Mouse (Mus musculus) hindbrain, postnatal 0 days (tissue): ENCODE measurements around the gene Hoxd10. TPM values are rescaled to one million over a fixed set of nuclear protein-coding genes. Genes with fewer than 3 reads are reported as not detected.

Experiments used
- ATAC-seq: fragments of 200-750 bp; cut with Nextera tagmentation; 2 replicates; pipeline ENCODE4 v1.8.0; 2017; ENCODE audit warnings: mild to moderate bottlenecking, moderate TSS enrichment, moderate library complexity
- DNase-seq: peaks from one replicate; pipeline ENCODE4 v3.0.0-alpha.2; 2015; ENCODE audit warnings: low spot score
- H3K27ac ChIP-seq: fragments of 300-500 bp; sonication (generic); 2 replicates; pipeline ENCODE4 v1.5.1; 2014; ENCODE audit warnings: mild to moderate bottlenecking
- H3K27me3 ChIP-seq: fragments of 300-500 bp; sonication (generic); 2 replicates; pipeline ENCODE4 v1.6.1; 2014; ENCODE audit warnings: low read length, mixed read lengths; ENCODE audit not compliant: insufficient read depth
- H3K36me3 ChIP-seq: fragments of 300-500 bp; sonication (generic); 2 replicates; pipeline ENCODE4 v1.6.1; 2014; ENCODE audit warnings: low read length, mixed read lengths; ENCODE audit not compliant: insufficient read depth
- H3K4me1 ChIP-seq: fragments of 300-500 bp; sonication (generic); 2 replicates; pipeline ENCODE4 v1.6.1; 2014; ENCODE audit warnings: antibody characterized with exemption, low read length, mixed read lengths; ENCODE audit not compliant: insufficient read depth
- H3K4me2 ChIP-seq: fragments of 300-500 bp; sonication (generic); 2 replicates; pipeline ENCODE4 v1.6.1; 2014; ENCODE audit warnings: low read depth, mild to moderate bottlenecking, low read length, moderate library complexity, mixed read lengths
- H3K4me3 ChIP-seq: fragments of 300-500 bp; sonication (generic); 2 replicates; pipeline ENCODE4 v1.5.1; 2014; ENCODE audit warnings: low read length
- H3K9ac ChIP-seq: fragments of 300-500 bp; sonication (generic); replicated peaks from 2 replicates; pipeline ENCODE4 v1.6.1; 2014; ENCODE audit warnings: mild to moderate bottlenecking, low read length, moderate library complexity, mixed read lengths
- H3K9me3 ChIP-seq: fragments of 300-500 bp; sonication (generic); 2 replicates; pipeline ENCODE4 v1.6.1; 2016; ENCODE audit warnings: low read length, mixed read lengths
- CTCF ChIP-seq: IDR thresholded peaks from 2 replicates; pipeline ENCODE4 v1.5.1; 2016; ENCODE audit warnings: antibody characterized with exemption, control low read depth, low read depth
- WGBS: fragments of 180-500 bp; shearing (Covaris S2); extraction: QIAGEN DNeasy Blood & Tissue Kit; methylation state at CpG from one replicate; pipeline ENCODE4 v1.1.7; 2014; 5-methylcytosine and 5-hydroxymethylcytosine counted together
- polyA plus RNA-seq: library from polyadenylated mRNA; unstranded; fragments of >200 nt; fragmentation: Nextera tagmentation; extraction: Ambion mirVana; gene quantifications from 2 replicates; pipeline ENCODE4 v1.2.1, GENCODE M21; 2015
- total RNA-seq: library from RNA; depleted of rRNA; stranded (reverse); fragments of >200 nt; gene quantifications from 2 replicates; pipeline ENCODE4 v1.2.3, GENCODE M21; 2014

The Hoxd10 gene
- total and polyA plus RNA-seq, 2 experiments from 2014 or later: not detected

GRCm38 (mm10) chr2:74677106-74677505, 14.6 kb upstream of the Hoxd10 start:
- DNase-seq (no peak), ATAC-seq (no peak)
- H3K27ac ChIP-seq: no peak overlapping the region
- no peaks in the 10 kb centered on the region for H3K36me3 ChIP-seq
- peaks cover 97% of the 10 kb centered on the region for H3K27me3 ChIP-seq
- no peak overlapping the region for H3K4me2 ChIP-seq
- no peaks in the 10 kb centered on the region for H3K9me3 ChIP-seq
- TF ChIP-seq CTCF: no peak
- WGBS: 6% methylated on average over 2 of the region's 2 CpGs
- H3K4me1 ChIP-seq: no peaks in the 10 kb centered on the region
- H3K4me3 ChIP-seq: no peak overlapping the region
- H3K9ac ChIP-seq: no peak overlapping the region

DNA sequence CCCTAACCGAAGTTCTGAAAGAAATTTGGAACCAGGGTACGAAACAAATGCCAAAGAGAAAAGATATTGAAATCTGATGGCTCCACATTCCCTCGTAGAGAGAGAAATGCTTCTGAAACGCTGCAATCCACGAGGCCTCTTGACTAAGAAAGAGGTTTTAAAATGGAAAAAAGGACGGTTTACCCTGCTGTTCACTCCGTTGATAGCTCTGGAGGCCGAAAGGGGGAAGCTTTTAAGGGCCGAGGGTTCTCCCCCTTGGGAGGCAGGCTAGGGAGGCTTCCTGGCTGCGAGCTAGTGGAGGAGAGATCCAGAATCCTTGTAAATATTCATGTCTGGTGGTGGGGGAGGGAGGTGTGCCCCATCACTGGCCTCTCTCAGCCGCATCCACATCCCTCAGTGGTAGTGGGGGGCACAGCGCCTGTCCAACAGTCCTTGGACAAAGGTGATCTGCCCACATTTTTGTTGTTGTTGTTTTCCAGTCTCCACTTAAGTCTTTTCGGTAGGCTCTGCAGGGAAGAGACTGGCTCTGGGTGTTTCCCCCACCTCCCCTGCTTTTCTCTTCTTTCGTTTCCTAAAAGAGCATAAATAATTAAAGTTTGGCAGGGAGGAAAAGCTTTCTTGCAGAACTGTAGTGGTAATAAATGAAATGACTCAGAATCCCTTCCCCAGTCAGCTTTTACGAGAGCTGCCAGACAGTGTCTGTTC, 12.7 kb upstream of the Hoxd10 start, which contains the start of gene Hoxd11:
TSS of gene Hoxd11 (plus strand) at position 667 of the 705 bp plus-strand sequence.
- H3K9me3 ChIP-seq: no peaks in the 10 kb centered on the region
- no peak for TF ChIP-seq CTCF
- H3K4me2 ChIP-seq: no peak within 1 kb of the TSS
- DNase-seq (no peak), ATAC-seq (no peak)
- H3K4me3 ChIP-seq: no peak within 1 kb of the TSS
- H3K4me1 ChIP-seq: no peaks in the 10 kb centered on the region
- H3K36me3 ChIP-seq: no peaks in the 10 kb centered on the region
- 2% methylated on average over 15 of the region's 15 CpGs for WGBS
- H3K27ac ChIP-seq: no peak within 1 kb of the TSS
- H3K27me3 ChIP-seq: peaks cover 96% of the 10 kb centered on the region
- H3K9ac ChIP-seq: no peak within 1 kb of the TSS

- no peak overlapping the region for H3K4me2 ChIP-seq
- WGBS: 1% methylated on average over 26 of the region's 26 CpGs
- ATAC-seq (no peak), DNase-seq (no peak)
- no peak for TF ChIP-seq CTCF
- no peak overlapping the region for H3K9ac ChIP-seq
- peaks cover 96% of the 10 kb centered on the region for H3K27me3 ChIP-seq
- H3K36me3 ChIP-seq: no peaks in the 10 kb centered on the region
- no peaks in the 10 kb centered on the region for H3K4me1 ChIP-seq
- no peak overlapping the region for H3K27ac ChIP-seq
- H3K9me3 ChIP-seq: no peaks in the 10 kb centered on the region
- no peak overlapping the region for H3K4me3 ChIP-seq
These were observed 12.1 kb upstream of the Hoxd10 start for GRCm38 (mm10) chr2:74679596-74679971.

GRCm38 (mm10) chr2:74679980-74680379, 11.7 kb upstream of the Hoxd10 start:
- DNase-seq (no peak), ATAC-seq (no peak)
- no peaks in the 10 kb centered on the region for H3K36me3 ChIP-seq
- no peaks in the 10 kb centered on the region for H3K4me1 ChIP-seq
- WGBS: under 1% methylated on average over 21 of the region's 23 CpGs
- no peaks in the 10 kb centered on the region for H3K9me3 ChIP-seq
- peaks cover 96% of the 10 kb centered on the region for H3K27me3 ChIP-seq
- no peak overlapping the region for H3K4me3 ChIP-seq
- H3K9ac ChIP-seq: no peak overlapping the region
- no peak overlapping the region for H3K4me2 ChIP-seq
- no peak for TF ChIP-seq CTCF
- no peak overlapping the region for H3K27ac ChIP-seq

DNA sequence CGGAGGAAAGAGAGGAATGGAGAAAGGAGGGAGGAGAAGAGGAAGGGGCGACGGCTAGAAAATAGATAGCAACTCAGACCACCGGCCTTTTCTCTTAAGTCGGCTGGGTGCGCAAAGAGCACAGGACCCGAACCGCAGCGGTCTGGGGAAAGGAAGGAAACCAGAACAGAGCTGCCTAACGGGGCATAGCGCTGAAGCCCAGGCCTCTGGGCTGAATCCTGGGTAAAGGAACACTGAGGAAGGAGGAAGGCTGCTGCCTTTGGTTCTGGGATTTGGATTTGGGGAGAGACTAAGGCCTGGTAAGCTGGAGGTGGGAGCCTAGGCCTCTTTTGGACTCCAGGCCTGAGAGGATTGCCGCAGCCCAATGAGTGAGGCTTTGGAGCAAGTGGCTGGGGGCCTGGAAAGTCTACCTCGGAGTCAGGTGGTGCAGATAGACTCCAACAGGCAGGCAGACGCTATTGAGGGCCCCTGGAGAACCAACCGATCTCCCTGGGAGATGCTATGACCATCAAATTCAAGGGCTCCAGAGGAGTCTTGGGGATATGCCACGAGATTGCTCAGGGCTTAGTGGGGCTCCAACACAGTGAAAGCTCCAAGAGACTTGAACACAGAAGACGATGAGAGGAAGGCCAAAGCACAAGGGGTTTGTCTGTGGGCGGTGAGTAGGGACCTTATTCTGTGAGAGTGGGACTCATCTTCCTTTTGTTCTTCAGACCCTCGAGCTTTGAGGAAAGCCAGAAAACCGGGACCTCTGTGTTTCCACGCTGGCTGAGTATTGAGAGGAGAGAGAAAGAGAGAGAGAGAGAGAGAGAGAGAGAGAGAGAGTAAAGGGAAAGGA, 10.9 kb upstream of the Hoxd10 start:
- ATAC-seq: no peak
- Histone ChIP-seq H3K4me2 (no peak overlapping the region), H3K4me1 (no peaks in the 10 kb centered on the region), H3K9ac (no peak overlapping the region), H3K27me3 (peaks cover 96% of the 10 kb centered on the region), H3K9me3 (no peaks in the 10 kb centered on the region), H3K27ac (no peak overlapping the region), H3K36me3 (no peaks in the 10 kb centered on the region), H3K4me3 (no peak overlapping the region)
- TF ChIP-seq CTCF: no peak
- DNase-seq: no peak
- WGBS: 5% methylated on average over 21 of the region's 21 CpGs

DNA sequence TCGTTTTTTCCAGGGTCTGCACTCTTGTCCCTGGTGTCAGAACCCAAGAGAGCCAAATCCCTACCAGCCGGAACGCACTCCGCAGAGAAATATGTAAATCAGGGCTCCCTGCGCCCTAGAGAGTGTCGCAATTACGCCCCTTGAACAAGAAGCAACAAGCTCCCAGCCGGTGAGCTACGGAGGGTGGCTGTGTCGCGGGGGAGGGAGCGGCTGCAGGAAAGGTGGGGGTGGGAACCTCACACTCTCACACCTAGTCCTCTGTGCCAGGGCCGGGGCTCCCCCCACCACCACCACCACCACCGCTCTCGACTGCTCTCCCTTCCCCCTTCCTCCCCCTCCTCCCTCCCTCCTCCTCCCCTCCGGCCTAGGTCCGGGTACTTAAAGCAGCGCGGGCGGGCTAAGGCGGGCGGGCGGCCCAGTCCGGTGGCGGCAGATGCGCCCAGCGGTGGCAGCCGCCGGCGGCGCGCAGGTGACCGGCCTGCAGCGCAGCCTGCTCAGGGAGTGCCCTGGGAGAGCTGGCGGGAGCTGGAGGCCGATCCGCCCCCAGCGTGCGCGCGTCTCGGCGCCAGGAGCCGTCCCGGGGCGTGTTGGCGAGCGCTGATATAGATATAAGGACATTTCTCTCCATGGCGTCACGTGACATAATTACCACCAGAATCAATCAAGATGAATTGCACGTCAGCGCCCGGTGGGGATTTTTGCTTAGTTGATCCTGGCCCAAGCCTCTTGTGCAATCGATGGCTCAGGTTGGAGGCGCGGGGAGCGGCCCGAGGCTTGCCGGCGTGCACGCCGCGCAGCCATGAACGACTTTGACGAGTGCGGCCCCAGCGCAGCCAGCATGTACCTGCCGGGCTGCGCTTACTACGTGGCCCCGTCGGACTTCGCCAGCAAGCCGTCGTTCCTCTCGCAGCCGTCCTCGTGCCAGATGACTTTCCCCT, 9.9 kb upstream of the Hoxd10 start:
- Histone ChIP-seq H3K4me3 (peak overlapping the region; percentile 14; the same call in 1 of the 2 replicates), H3K36me3 (no peaks in the 10 kb centered on the region), H3K9me3 (no peaks in the 10 kb centered on the region), H3K4me2 (no peak overlapping the region), H3K9ac (no peak overlapping the region), H3K4me1 (no peaks in the 10 kb centered on the region), H3K27ac (no peak overlapping the region), H3K27me3 (peaks cover 95% of the 10 kb centered on the region)
- DNase-seq: no peak
- ATAC-seq: 0 out of 2 replicates have a peak, but pooled peaks have one; percentile 25
- TF ChIP-seq CTCF: no peak
- 1% methylated on average over 71 of the region's 78 CpGs for WGBS
